Mouse (Mus musculus) lung, postnatal 4 days (tissue): ENCODE measurements around the gene Sucla2.
A peak's percentile ranks its signal among the peaks of the same experiment; 100 is the strongest.
"Not testable (repeated sequence)": the region's sequence is repeated elsewhere in the genome, so short reads cannot be mapped to it uniquely, and the experiment has no call there.

Experiments
- DNase-seq, 2 experiments: peaks; one replicate each; pipeline ENCODE4 v3.0.0; 2021

Gene Sucla2

DNA sequence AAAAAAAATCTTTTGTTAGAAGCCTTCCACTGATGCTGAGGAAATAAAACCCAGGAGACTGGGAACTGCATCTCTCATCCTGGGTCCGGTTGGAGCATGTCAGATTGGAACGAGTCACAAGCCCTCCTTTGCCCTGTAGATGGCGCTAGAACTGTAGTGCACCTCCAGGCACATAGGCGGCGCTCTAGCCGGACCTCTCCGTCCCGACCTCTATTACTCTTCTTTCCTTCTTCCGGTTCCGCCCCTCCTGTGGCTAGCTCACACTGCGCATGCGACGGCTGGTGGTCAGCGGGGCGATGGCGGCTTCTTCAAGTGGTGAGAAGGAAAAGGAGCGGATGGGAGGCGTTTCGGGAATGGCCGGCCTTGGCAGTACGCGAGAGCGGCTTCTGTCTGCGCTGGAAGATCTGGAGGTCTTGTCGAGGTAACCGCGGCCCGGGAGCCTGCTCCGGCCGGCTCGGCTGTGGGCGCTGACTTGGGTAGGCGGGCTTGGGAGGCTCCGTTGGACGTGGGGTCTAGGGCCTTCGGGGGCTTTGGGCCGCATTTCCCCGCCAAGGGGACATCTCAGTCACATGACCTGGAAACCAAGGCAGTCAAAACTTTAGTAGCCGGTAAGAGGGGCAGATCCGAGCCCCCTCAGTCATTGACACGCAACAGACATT, 15.2 kb upstream of the Sucla2 start, which contains the start of gene Med4:
Med4 (plus strand) TSS at position 261 of the 659 bp plus-strand sequence.
- peak; percentile 95 to 96 for DNase-seq

GRCm38 (mm10) chr14:73524136-73524535, 983 bp upstream of the Sucla2 start:
- DNase-seq: no peak

DNA sequence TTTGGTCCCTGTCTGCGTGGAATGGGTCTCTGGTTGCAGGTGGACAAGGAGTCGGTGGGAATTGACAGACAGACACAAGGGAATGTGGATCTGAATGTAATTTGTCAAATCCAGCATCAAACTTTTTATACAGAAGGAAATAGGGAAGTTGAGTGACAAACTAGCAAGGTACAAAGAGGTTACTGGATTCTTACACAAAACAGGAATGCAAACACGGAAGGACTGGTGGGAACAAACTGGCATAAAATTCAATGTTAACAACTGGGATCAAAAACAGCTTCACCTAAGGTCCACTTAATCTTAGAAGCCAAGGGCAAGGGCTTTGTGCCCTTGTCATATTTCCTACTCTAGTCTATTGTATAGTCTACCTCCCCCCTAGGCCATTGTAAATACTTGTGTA, 3.5 kb downstream of the Sucla2 start:
- DNase-seq: not testable (repeated sequence)

GRCm38 (mm10) chr14:73533755-73534465, 8.8 kb downstream of the Sucla2 start:
- DNase-seq: no peak

GRCm38 (mm10) chr14:73535641-73536040, 10.5 kb downstream of the Sucla2 start:
- DNase-seq: no peak

- no peak for DNase-seq
Observed at GRCm38 (mm10) chr14:73543781-73544180, 18.7 kb downstream of the Sucla2 start.

DNA sequence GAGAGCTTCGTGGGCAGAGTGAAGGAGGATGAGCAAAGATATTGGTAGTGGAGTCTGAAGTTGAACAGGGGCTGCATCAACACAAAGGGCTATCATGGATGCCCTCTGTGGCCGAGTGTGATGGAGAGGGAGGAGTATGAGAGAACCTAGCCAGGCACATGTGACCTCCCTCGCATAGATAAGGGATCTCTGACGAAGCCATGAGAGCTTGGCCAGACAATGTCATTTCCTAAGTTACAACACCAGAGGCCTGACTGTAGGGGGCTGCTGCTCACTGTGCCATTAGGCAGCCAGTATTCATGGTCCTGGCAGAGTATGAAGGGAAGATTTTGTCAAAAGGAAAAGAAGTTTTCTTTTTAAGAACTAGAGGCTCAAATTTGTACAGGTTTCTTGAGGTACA, 21.9 kb downstream of the Sucla2 start:
- DNase-seq: no peak

GRCm38 (mm10) chr14:73548051-73548450, 22.9 kb downstream of the Sucla2 start, which contains the start of gene Nudt15:
Gene Nudt15 (minus strand): TSS chr14:73548242.
- no peak for DNase-seq

DNA sequence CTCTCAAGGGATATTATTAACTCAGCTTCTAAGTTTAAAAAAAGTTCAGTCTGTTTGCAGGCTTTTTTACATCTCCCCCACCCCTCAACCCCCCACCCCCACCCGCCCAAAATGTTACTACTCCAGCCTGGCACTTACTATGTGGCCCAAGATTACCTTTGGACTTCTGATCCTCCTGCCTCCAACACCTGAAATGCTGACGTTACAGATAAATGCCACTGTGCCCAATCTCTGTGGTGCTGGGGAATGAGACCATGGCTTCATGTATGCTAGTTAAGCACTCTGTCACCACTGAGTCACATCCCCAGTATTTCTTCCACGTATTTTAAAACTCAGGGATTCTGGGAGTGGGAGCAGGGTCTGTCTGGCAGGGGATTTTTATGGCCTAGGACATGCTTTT, 25.2 kb downstream of the Sucla2 start:
- DNase-seq: no peak

- no peak for DNase-seq
Observed at GRCm38 (mm10) chr14:73550732-73551131, 25.6 kb downstream of the Sucla2 start.

DNA sequence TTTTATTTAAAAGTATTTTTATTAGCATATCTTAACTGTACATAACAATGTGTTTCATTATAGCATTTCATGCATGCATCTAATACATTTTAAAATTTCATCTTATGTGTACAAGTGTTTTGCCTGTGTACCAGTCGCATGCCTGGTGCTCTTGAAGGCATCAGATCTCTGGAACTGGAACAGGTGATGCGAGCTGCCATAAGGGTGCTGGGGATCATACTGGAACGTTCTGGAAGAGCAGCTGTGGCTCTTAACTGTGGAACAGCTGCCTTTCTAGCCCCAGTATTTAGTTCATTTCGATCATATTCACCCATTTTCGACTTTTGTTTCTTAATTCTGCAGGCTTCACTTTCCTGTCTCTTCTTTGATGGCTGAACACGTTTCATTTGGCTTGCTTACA, 26.0 kb downstream of the Sucla2 start:
- DNase-seq: no peak

DNA sequence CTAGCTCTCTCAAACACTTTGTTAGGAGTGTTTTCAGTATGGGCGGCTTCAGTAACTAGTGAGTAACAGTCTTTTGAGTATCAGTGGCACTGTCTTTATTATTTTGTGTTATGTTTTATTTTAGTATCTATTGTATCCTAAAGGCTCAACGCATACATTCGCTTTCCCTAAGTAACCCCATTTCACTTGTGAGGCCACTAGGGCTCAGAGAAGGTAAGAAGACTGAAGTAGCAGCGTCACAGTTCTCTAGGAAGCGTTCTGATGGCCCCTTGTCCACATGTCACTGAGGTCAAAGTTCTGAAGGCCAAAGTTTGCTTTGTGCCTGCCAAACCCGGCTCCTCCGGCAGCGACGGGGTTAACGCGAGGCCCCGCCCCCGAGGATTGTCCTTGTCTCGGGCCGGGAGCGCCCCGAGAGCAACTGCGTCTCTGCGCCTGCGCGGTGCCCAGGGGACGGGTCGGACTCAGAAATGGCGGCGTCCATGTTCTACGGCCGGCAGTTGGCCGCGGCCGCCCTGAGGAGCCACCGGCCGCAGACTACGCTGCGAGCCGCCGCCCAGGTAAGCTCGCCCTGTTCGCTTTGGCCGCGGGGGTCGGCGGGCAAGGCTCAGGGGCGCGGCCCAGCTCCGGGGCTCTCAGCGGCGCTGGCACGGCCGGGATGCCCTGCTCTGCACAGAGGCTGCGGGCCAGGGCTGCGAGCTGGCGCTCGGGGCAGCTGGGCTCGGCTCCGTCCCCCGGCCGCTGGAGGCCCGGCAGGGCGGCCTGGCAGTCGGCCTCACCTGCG, 27.4 kb downstream of the Sucla2 start:
- DNase-seq: peak; percentile 96 to 97

- DNase-seq: no peak
Observed at GRCm38 (mm10) chr14:73553122-73553696, 28.1 kb downstream of the Sucla2 start.

- DNase-seq: not testable (repeated sequence)
Observed at GRCm38 (mm10) chr14:73569831-73570230, 44.7 kb downstream of the Sucla2 start.

- DNase-seq: no peak
Observed at GRCm38 (mm10) chr14:73571143-73571542, 46.0 kb downstream of the Sucla2 start.

- no peak for DNase-seq
Observed at GRCm38 (mm10) chr14:73574053-73574452, 48.9 kb downstream of the Sucla2 start.

GRCm38 (mm10) chr14:73576336-73576735, 51.2 kb downstream of the Sucla2 start:
- DNase-seq: no peak

DNA sequence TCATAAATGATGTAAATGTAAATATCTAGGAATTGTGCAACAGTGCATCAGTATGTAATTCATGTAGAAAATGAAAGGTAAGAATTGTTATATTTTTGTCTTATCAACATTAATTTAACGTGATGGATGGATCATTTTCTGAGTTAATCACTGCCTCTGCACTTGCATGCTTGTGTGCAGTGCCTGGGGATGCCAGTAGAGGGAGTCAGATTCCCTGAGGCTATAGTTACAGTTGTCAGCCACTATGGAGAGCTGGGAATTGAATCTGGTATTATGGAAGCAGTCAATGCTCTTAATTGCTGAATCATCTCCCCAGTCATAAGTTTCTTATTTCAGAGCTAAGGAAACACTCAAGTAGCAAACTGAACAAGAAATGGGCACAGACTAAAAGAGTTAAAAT, 63.0 kb downstream of the Sucla2 start:
- DNase-seq: no peak

DNA sequence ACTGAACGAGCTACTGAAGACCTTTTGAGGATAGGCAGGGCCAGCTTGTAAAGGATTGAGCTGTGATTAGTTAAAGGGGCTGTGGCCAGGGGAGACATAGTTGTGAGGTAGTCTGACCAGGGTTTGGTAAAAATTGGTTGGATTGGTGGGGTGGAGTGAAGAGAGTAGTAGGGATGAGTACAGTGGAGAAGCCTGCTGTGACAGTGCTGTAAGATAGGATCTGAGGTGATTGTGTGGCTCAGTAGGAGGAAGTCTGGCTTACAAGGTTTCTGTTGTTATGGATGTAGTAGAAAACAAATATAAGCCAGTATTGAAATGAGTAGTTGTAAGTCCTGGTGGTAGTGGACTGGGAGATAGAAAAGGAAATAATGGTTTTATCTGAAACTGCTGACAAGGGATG, 67.0 kb downstream of the Sucla2 start:
- DNase-seq: no peak

- DNase-seq: no peak
Observed at GRCm38 (mm10) chr14:73599720-73600119, 74.6 kb downstream of the Sucla2 start.

GRCm38 (mm10) chr14:73607732-73608131, 82.6 kb downstream of the Sucla2 start:
- DNase-seq: peak; percentile 9 to 45

DNA sequence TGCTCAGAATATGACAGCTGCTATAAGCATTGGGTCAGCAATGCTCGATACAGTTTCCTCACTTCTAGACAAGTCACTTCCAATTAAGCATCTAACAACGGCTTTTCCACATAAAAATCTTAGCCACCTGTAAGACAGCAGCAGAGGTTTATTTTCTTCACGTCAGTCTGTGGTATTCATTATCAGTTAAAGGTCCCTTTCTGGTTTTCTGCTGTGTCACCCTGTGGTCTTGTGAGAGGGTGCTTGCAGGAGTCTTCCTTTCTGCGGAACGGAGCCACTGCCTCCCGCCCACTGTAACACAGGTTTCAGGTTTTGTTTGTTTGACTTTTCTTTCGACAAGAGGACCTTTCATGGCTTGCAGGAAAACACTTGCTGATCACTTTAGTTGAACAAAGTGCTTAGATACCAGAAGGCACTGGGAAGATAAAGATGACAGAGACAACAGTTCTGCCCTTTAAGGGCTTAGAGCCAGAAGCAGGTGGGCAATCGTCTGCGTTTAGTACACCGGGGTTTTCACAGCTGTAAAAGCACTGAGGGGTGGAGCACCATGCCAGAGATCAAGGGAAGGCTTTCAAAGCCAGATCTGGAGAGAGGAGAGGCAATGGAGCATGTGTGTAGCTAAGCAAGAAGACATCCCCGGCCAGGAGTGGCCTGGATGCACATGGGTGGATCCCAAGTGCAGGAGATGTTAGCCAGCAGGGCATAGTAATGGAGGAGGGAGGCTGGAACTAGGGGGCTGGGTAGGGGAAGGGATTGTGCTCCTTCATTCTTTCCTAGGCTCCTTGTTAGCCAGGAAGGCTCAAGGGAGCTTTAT, 83.8 kb downstream of the Sucla2 start:
- DNase-seq: no peak
